Comparison of ENCODE assay signal across 16 mouse cellular contexts in genomic region chr8:12004241-12004640, GRCm38 (mm10).
DNase-seq lines count a peak whose midpoint lies in the region; ATAC-seq and TF ChIP-seq lines count a peak whose summit lies in the region.
"Had no signal": no experiment of that assay in that cellular context is flagged by ENCODE, and none has a peak within 500 bp of the region (broad histone marks: within the 10 kb centered on the region; RNA-seq: fewer than 3 reads in every experiment).

No protein-coding gene starts in this region.

- H3K36me3 ChIP-seq in forebrain, embryonic 15.5 days = no peaks in the 10 kb centered on the region
- no peaks in the 10 kb centered on the region for H3K36me3 ChIP-seq in forebrain, embryonic 11.5 days (ENCODE audit: control insufficient read depth, insufficient read depth, low read length)
- no peaks in the 10 kb centered on the region for H3K36me3 ChIP-seq in forebrain, postnatal 0 days (ENCODE audit: insufficient read depth)
- H3K36me3 ChIP-seq in forebrain, embryonic 13.5 days (ENCODE audit: poor library complexity, severe bottlenecking) = no peaks in the 10 kb centered on the region
- no peaks in the 10 kb centered on the region for H3K36me3 ChIP-seq in midbrain, postnatal 0 days (ENCODE audit: insufficient read depth, low read length)
- H3K36me3 ChIP-seq in midbrain, embryonic 15.5 days (replicated peaks) = no peaks in the 10 kb centered on the region
- H3K36me3 ChIP-seq: embryonic facial prominence, embryonic 10.5 days; embryonic facial prominence, embryonic 12.5 days had no signal

- ATAC-seq in forebrain, embryonic 15.5 days (replicated peaks) = no peak
- ATAC-seq in forebrain, embryonic 11.5 days (replicated peaks; ENCODE audit: low FRiP score) = no peak
- peak; percentile 19; the same call in 1 of the 2 replicates for ATAC-seq in forebrain, postnatal 0 days
- ATAC-seq in forebrain, embryonic 13.5 days = no peak; the same call in 1 of the 2 replicates
- ATAC-seq in midbrain, postnatal 0 days (ENCODE audit: low FRiP score) = no peak
- no peak for ATAC-seq in midbrain, embryonic 15.5 days (replicated peaks)

- no peak overlapping the region for H3K4me3 ChIP-seq in forebrain, embryonic 15.5 days
- no peak overlapping the region for H3K4me3 ChIP-seq in forebrain, embryonic 11.5 days (ENCODE audit: low read depth, low read length)
- no peak overlapping the region for H3K4me3 ChIP-seq in forebrain, postnatal 0 days (ENCODE audit: low read depth, low read length)
- no peak overlapping the region for H3K4me3 ChIP-seq in forebrain, embryonic 13.5 days
- no peak overlapping the region for H3K4me3 ChIP-seq in midbrain, postnatal 0 days (ENCODE audit: low read depth, low read length)
- no peak overlapping the region for H3K4me3 ChIP-seq in midbrain, embryonic 15.5 days
- H3K4me3 ChIP-seq: embryonic facial prominence, embryonic 10.5 days; embryonic facial prominence, embryonic 12.5 days had no signal

- H3K9ac ChIP-seq in forebrain, embryonic 15.5 days (replicated peaks) = no peak overlapping the region
- no peak overlapping the region for H3K9ac ChIP-seq in forebrain, embryonic 11.5 days (ENCODE audit: low read length)
- no peak overlapping the region for H3K9ac ChIP-seq in forebrain, postnatal 0 days
- H3K9ac ChIP-seq in forebrain, embryonic 13.5 days = no peak overlapping the region
- no peak overlapping the region for H3K9ac ChIP-seq in midbrain, postnatal 0 days (replicated peaks; ENCODE audit: low read length, poor library complexity, severe bottlenecking)
- H3K9ac ChIP-seq in midbrain, embryonic 15.5 days = no peak overlapping the region
- H3K9ac ChIP-seq: embryonic facial prominence, embryonic 12.5 days had no signal

- H3K27me3 ChIP-seq in forebrain, embryonic 15.5 days = peaks cover 2% of the 10 kb centered on the region; the same call in 1 of the 2 replicates
- H3K27me3 ChIP-seq in forebrain, embryonic 11.5 days (ENCODE audit: control insufficient read depth, insufficient read depth, low read length) = peaks cover 4% of the 10 kb centered on the region
- H3K27me3 ChIP-seq in forebrain, postnatal 0 days (ENCODE audit: insufficient read depth, low read length) = no peaks in the 10 kb centered on the region
- H3K27me3 ChIP-seq in forebrain, embryonic 13.5 days = peaks cover 17% of the 10 kb centered on the region
- peaks cover 3% of the 10 kb centered on the region; the same call in 1 of the 2 replicates for H3K27me3 ChIP-seq in midbrain, postnatal 0 days (ENCODE audit: insufficient read depth, low read length)
- H3K27me3 ChIP-seq in midbrain, embryonic 15.5 days (replicated peaks) = peaks cover 22% of the 10 kb centered on the region

- H3K9me3 ChIP-seq in forebrain, embryonic 15.5 days = no peaks in the 10 kb centered on the region
- no peaks in the 10 kb centered on the region for H3K9me3 ChIP-seq in forebrain, embryonic 11.5 days (ENCODE audit: control insufficient read depth, low read length)
- H3K9me3 ChIP-seq in forebrain, postnatal 0 days (ENCODE audit: low read length) = no peaks in the 10 kb centered on the region
- no peaks in the 10 kb centered on the region for H3K9me3 ChIP-seq in forebrain, embryonic 13.5 days (replicated peaks)
- no peaks in the 10 kb centered on the region for H3K9me3 ChIP-seq in midbrain, postnatal 0 days (ENCODE audit: low read length)
- no peaks in the 10 kb centered on the region for H3K9me3 ChIP-seq in midbrain, embryonic 15.5 days
- H3K9me3 ChIP-seq: embryonic facial prominence, embryonic 10.5 days; embryonic facial prominence, embryonic 12.5 days had no signal

- no peak for TF ChIP-seq CTCF in forebrain, postnatal 0 days (IDR thresholded peaks at IDR 0.05; ENCODE audit: low read depth)
- TF ChIP-seq CTCF in midbrain, postnatal 0 days (IDR thresholded peaks at IDR 0.05) = no peak

- 0 out of 2 replicates have a peak overlapping the region, but pooled peaks have one; percentile 4 for H3K27ac ChIP-seq in forebrain, embryonic 15.5 days (replicated peaks)
- no peak overlapping the region for H3K27ac ChIP-seq in forebrain, embryonic 11.5 days (ENCODE audit: low read depth, low read length)
- H3K27ac ChIP-seq in forebrain, postnatal 0 days (ENCODE audit: low read depth, low read length) = no peak overlapping the region
- H3K27ac ChIP-seq in forebrain, embryonic 13.5 days = no peak overlapping the region
- no peak overlapping the region for H3K27ac ChIP-seq in midbrain, postnatal 0 days (ENCODE audit: low read depth, low read length)
- H3K27ac ChIP-seq in midbrain, embryonic 15.5 days = no peak overlapping the region
- H3K27ac ChIP-seq: embryonic facial prominence, embryonic 10.5 days; embryonic facial prominence, embryonic 12.5 days had no signal

- WGBS in forebrain, embryonic 15.5 days = 40% methylated on average over 7 of the region's 7 CpGs
- WGBS in forebrain, embryonic 11.5 days = 81% methylated on average over 7 of the region's 7 CpGs
- WGBS in forebrain, postnatal 0 days = 35% methylated on average over 7 of the region's 7 CpGs
- WGBS in forebrain, embryonic 13.5 days = 57% methylated on average over 7 of the region's 7 CpGs
- 36% methylated on average over 7 of the region's 7 CpGs for WGBS in midbrain, postnatal 0 days
- WGBS in midbrain, embryonic 15.5 days = 40% methylated on average over 7 of the region's 7 CpGs

- H3K4me2 ChIP-seq in forebrain, embryonic 15.5 days (replicated peaks) = no peak overlapping the region
- no peak overlapping the region for H3K4me2 ChIP-seq in forebrain, embryonic 11.5 days (ENCODE audit: low read depth, low read length, severe bottlenecking)
- H3K4me2 ChIP-seq in forebrain, postnatal 0 days (ENCODE audit: low read depth) = no peak overlapping the region
- H3K4me2 ChIP-seq in forebrain, embryonic 13.5 days = no peak overlapping the region
- no peak overlapping the region for H3K4me2 ChIP-seq in midbrain, postnatal 0 days (ENCODE audit: low read depth, low read length, poor library complexity, severe bottlenecking)
- no peak overlapping the region for H3K4me2 ChIP-seq in midbrain, embryonic 15.5 days
- H3K4me2 ChIP-seq: embryonic facial prominence, embryonic 12.5 days had no signal

- peaks cover 48% of the 10 kb centered on the region for H3K4me1 ChIP-seq in forebrain, embryonic 15.5 days
- H3K4me1 ChIP-seq in forebrain, embryonic 11.5 days (replicated peaks; ENCODE audit: control insufficient read depth, insufficient read depth, low read length) = peaks cover 15% of the 10 kb centered on the region
- H3K4me1 ChIP-seq in forebrain, postnatal 0 days (ENCODE audit: insufficient read depth) = 0 out of 2 replicates have a peak, but pooled peaks cover 10% of the 10 kb centered on the region
- H3K4me1 ChIP-seq in forebrain, embryonic 13.5 days = peaks cover 47% of the 10 kb centered on the region
- H3K4me1 ChIP-seq in midbrain, postnatal 0 days (ENCODE audit: insufficient read depth, low read length) = no peaks in the 10 kb centered on the region
- peaks cover 8% of the 10 kb centered on the region for H3K4me1 ChIP-seq in midbrain, embryonic 15.5 days
- H3K4me1 ChIP-seq: embryonic facial prominence, embryonic 12.5 days had no signal

- no peak for DNase-seq in forebrain, embryonic 11.5 days (ENCODE audit: low spot score)
- no peak for DNase-seq in forebrain, postnatal 0 days
- peak; percentile 15 for DNase-seq in midbrain, postnatal 0 days (ENCODE audit: low spot score)
- no peak for DNase-seq in frontal cortex, postnatal 36 days (ENCODE audit: low spot score in 2 of 2)
- DNase-seq: adrenal gland, adult 2 months; adrenal gland, postnatal 10 days; adrenal gland, postnatal 25 days; cerebellum, adult 11-12 months; cerebellum, adult 2 months; cerebellum, adult 9-10 months; cerebellum, postnatal 25 days had no signal
